Mouse (Mus musculus) megakaryocyte, adult 5-6 weeks (primary cell): ENCODE data around the gene Adamtsl1. TPM values are rescaled to one million over a fixed set of nuclear protein-coding genes. Genes with fewer than 3 reads are reported as not detected.

Experiments used
- ATAC-seq: 2 replicates; pipeline ENCODE4 v1.8.0; 2016; ENCODE audit warnings: mild to moderate bottlenecking, inconsistent platforms; ENCODE audit not compliant: poor library complexity, severe bottlenecking
- total RNA-seq, 2 experiments: library from RNA; stranded (forward) in 1 of 2; stranded (reverse) in 1 of 2; fragments of 153-499, 151-499 nt in 1 of 2; fragments of 221-1000, 200-1000 nt in 1 of 2; gene quantifications; 2 replicates each; pipeline versions ENCODE4 v1.2.3 to v1.2.4; 2015 to 2017

The Adamtsl1 gene
- total RNA-seq, 2 experiments from 2014 or later, result 0.36 TPM; not detected in 1

- ATAC-seq, result no peak
Observed at GRCm38 (mm10) chr4:85916034-85916433, 402.1 kb downstream of the Adamtsl1 start.

- ATAC-seq, result no peak
Observed at GRCm38 (mm10) chr4:85918366-85918765, 404.4 kb downstream of the Adamtsl1 start.

- ATAC-seq, result no peak
Observed at GRCm38 (mm10) chr4:85920474-85920873, 406.5 kb downstream of the Adamtsl1 start.

GRCm38 (mm10) chr4:85922741-85923140 is 408.8 kb downstream of the Adamtsl1 start:
- ATAC-seq, result no peak

GRCm38 (mm10) chr4:85932129-85932528 is 418.2 kb downstream of the Adamtsl1 start:
- ATAC-seq, result no peak

- no peak for ATAC-seq
Observed at GRCm38 (mm10) chr4:85939460-85939859, 425.5 kb downstream of the Adamtsl1 start.

GRCm38 (mm10) chr4:85941857-85942256 is 427.9 kb downstream of the Adamtsl1 start:
- no peak for ATAC-seq

- ATAC-seq, result peak; percentile 62; the same call in 1 of the 2 replicates
Observed at GRCm38 (mm10) chr4:85953590-85953989, 439.6 kb downstream of the Adamtsl1 start.

- no peak for ATAC-seq
Observed at GRCm38 (mm10) chr4:85955387-85955786, 441.4 kb downstream of the Adamtsl1 start.

- no peak for ATAC-seq
Observed at GRCm38 (mm10) chr4:85957266-85957665, 443.3 kb downstream of the Adamtsl1 start.

- no peak for ATAC-seq
Observed at GRCm38 (mm10) chr4:85957879-85958278, 443.9 kb downstream of the Adamtsl1 start.

GRCm38 (mm10) chr4:85959019-85959418 is 445.0 kb downstream of the Adamtsl1 start:
- no peak for ATAC-seq

GRCm38 (mm10) chr4:85976188-85976587 is 462.2 kb downstream of the Adamtsl1 start:
- no peak for ATAC-seq

- no peak for ATAC-seq
Observed at GRCm38 (mm10) chr4:85979206-85979605, 465.2 kb downstream of the Adamtsl1 start.

GRCm38 (mm10) chr4:86006596-86006995 is 492.6 kb downstream of the Adamtsl1 start:
- no peak for ATAC-seq

GRCm38 (mm10) chr4:86013640-86014039 is 499.7 kb downstream of the Adamtsl1 start:
- no peak for ATAC-seq

GRCm38 (mm10) chr4:86018928-86019327 is 505.0 kb downstream of the Adamtsl1 start:
- no peak for ATAC-seq

GRCm38 (mm10) chr4:86019586-86019985 is 505.6 kb downstream of the Adamtsl1 start:
- no peak for ATAC-seq

GRCm38 (mm10) chr4:86020372-86021090 is 506.6 kb downstream of the Adamtsl1 start:
- ATAC-seq, result no peak

GRCm38 (mm10) chr4:86024573-86025160 is 510.7 kb downstream of the Adamtsl1 start:
- no peak for ATAC-seq

GRCm38 (mm10) chr4:86029486-86029885 is 515.5 kb downstream of the Adamtsl1 start:
- ATAC-seq, result no peak

GRCm38 (mm10) chr4:86030208-86030607 is 516.2 kb downstream of the Adamtsl1 start:
- no peak for ATAC-seq
